Mouse (Mus musculus) heart, adult 11 months (tissue): ENCODE results near the gene Cacna2d2.

Experiments
- DNase-seq: peaks from one replicate; pipeline ENCODE4 v3.0.0; 2022

Gene Cacna2d2

GRCm38 (mm10) chr9:107464130-107464529 is 64.7 kb downstream of the Cacna2d2 start:
- no peak for DNase-seq

GRCm38 (mm10) chr9:107465657-107466056 is 66.2 kb downstream of the Cacna2d2 start:
- DNase-seq: no peak

GRCm38 (mm10) chr9:107469213-107469795 is 69.9 kb downstream of the Cacna2d2 start:
- DNase-seq: no peak

GRCm38 (mm10) chr9:107470427-107470826 is 71.0 kb downstream of the Cacna2d2 start:
- DNase-seq: no peak

- no peak for DNase-seq
Measured at GRCm38 (mm10) chr9:107474016-107474415, 74.6 kb downstream of the Cacna2d2 start.

GRCm38 (mm10) chr9:107478979-107479378 is 79.6 kb downstream of the Cacna2d2 start:
- DNase-seq: no peak

GRCm38 (mm10) chr9:107479593-107479992 is 80.2 kb downstream of the Cacna2d2 start:
- DNase-seq: no peak

GRCm38 (mm10) chr9:107480477-107481069 is 81.2 kb downstream of the Cacna2d2 start:
- no peak for DNase-seq

- DNase-seq: no peak
Measured at GRCm38 (mm10) chr9:107481340-107481739, 81.9 kb downstream of the Cacna2d2 start.

- DNase-seq: no peak
Measured at GRCm38 (mm10) chr9:107482004-107482403, 82.6 kb downstream of the Cacna2d2 start.

- no peak for DNase-seq
Measured at GRCm38 (mm10) chr9:107482770-107483169, 83.4 kb downstream of the Cacna2d2 start.

GRCm38 (mm10) chr9:107483714-107484113 is 84.3 kb downstream of the Cacna2d2 start:
- no peak for DNase-seq

GRCm38 (mm10) chr9:107484302-107484701 is 84.9 kb downstream of the Cacna2d2 start:
- DNase-seq: no peak

GRCm38 (mm10) chr9:107484766-107485165 is 85.4 kb downstream of the Cacna2d2 start:
- DNase-seq: no peak

- DNase-seq: no peak
Measured at GRCm38 (mm10) chr9:107486086-107486485, 86.7 kb downstream of the Cacna2d2 start.

- DNase-seq: no peak
Measured at GRCm38 (mm10) chr9:107486507-107487225, 87.3 kb downstream of the Cacna2d2 start.

- DNase-seq: no peak
Measured at GRCm38 (mm10) chr9:107490146-107490545, 90.7 kb downstream of the Cacna2d2 start.

- DNase-seq: no peak
Measured at GRCm38 (mm10) chr9:107490625-107491024, 91.2 kb downstream of the Cacna2d2 start.

GRCm38 (mm10) chr9:107493511-107493910 is 94.1 kb downstream of the Cacna2d2 start:
- no peak for DNase-seq

GRCm38 (mm10) chr9:107494238-107494637 is 94.8 kb downstream of the Cacna2d2 start:
- DNase-seq: no peak

GRCm38 (mm10) chr9:107496359-107496758 is 96.9 kb downstream of the Cacna2d2 start:
- DNase-seq: no peak

GRCm38 (mm10) chr9:107500708-107501286 is 101.4 kb downstream of the Cacna2d2 start:
- DNase-seq: peak; percentile 92

GRCm38 (mm10) chr9:107502131-107502846 is 102.9 kb downstream of the Cacna2d2 start:
- no peak for DNase-seq
